8 mouse cellular contexts compared by ENCODE assay signal in genomic region chr3:90213377-90213866, GRCm38 (mm10). TPM values are rescaled to one million over a fixed set of nuclear protein-coding genes. Genes with fewer than 3 reads are reported as not detected.
DNase-seq lines count a peak whose midpoint lies in the region; ATAC-seq lines count a peak whose summit lies in the region.

Gene Rps27, minus strand, starts transcription at chr3:90213651.
Gene Rab13, plus strand, starts transcription at chr3:90213695.

- DNase-seq in adipocyte (ENCODE audit: low spot score), result peak; percentile 96
- peak; percentile 98 for DNase-seq in embryo, embryonic 10 days (ENCODE audit: low spot score)
- peak; percentile 71 for DNase-seq in gastrocnemius, postnatal 10 days
- DNase-seq in left cerebral cortex, postnatal 10 days (ENCODE audit: extremely low spot score in 1 of 2, low spot score in 2 of 2), result peak; percentile 88 to 94
- DNase-seq in right cerebral cortex, postnatal 25 days, result peak; percentile 90
- DNase-seq in urinary bladder, postnatal 4 days (ENCODE audit: low spot score in 2 of 2), result peak; percentile 82 to 85

- ATAC-seq in inflammation-experienced regulatory T-cells, adult 6 months, result peak; percentile 96
- ATAC-seq in megakaryocyte-erythroid progenitor cell, adult 5-6 weeks (replicated peaks; ENCODE audit: low FRiP score, low TSS enrichment, poor library complexity, severe bottlenecking), result peak; percentile 93

- intact Hi-C loops in left cerebral cortex, postnatal 10 days (cut with DNase I), result no loop called here

RNA-seq across cellular contexts. Expression of gene Rps27, which starts in this region (rescaled TPM):
- 1,000 to 10,000 TPM; 1,294 to 1,303 TPM for total RNA-seq in gastrocnemius, postnatal 10 days (2021)
- 1,000 to 10,000 TPM; 3,921 to 9,955 (median 8,802) TPM for polyA plus RNA-seq in inflammation-experienced regulatory T-cells, adult 6 months (2017; shearing (Covaris generic))
- 100 to 1,000 TPM; 817 to 845 TPM for total RNA-seq in left cerebral cortex, postnatal 10 days (2021)
- total RNA-seq in megakaryocyte-erythroid progenitor cell, adult 5-6 weeks (2014; fragmentation: Nextera tagmentation), result 6,200 and 6,584 TPM in 2 replicates
- 4,833 and 5,025 TPM in 2 replicates for total RNA-seq in megakaryocyte-erythroid progenitor cell, adult 5-6 weeks (2017)

RNA-seq across cellular contexts. Expression of gene Rab13, which starts in this region (rescaled TPM):
- total RNA-seq in gastrocnemius, postnatal 10 days (2021), result 10 to 100 TPM; 14.8 to 16.6 TPM
- under 1 TPM in 2 of 3 experiments, not detected in 1; 0.58 to 0.94 TPM for polyA plus RNA-seq in inflammation-experienced regulatory T-cells, adult 6 months (2017; shearing (Covaris generic))
- total RNA-seq in left cerebral cortex, postnatal 10 days (2021), result 1 to 10 TPM; 6.5 to 7.0 TPM
- total RNA-seq in megakaryocyte-erythroid progenitor cell, adult 5-6 weeks (2014; fragmentation: Nextera tagmentation), result 4.0 TPM in 1 of 2 replicates, not detected in the other
- 0.38 and 0.72 TPM in 2 replicates for total RNA-seq in megakaryocyte-erythroid progenitor cell, adult 5-6 weeks (2017)

Comparison
In these comparisons a context has a peak if more than half of its experiments do, and no peak if none do; other contexts are left out.
1. Peak in every context shown above with its lines: DNase-seq and ATAC-seq.